Mouse (Mus musculus) midbrain, embryonic 13.5 days (tissue): ENCODE measurements at regions not wholly inside any gene's neighbourhood (a gene's known extent, or its start where the extent isn't known, plus 50 kb on each side); places are given as distances from the start of the nearest gene placed in this dataset.

ENCODE experiments used
- ATAC-seq: fragments of 200-750 bp; cut with Nextera tagmentation; 2 replicates; pipeline ENCODE4 v1.8.0; 2017; ENCODE audit warnings: mild to moderate bottlenecking, moderate TSS enrichment, moderate library complexity
- H3K27ac ChIP-seq: fragments of 300-500 bp; sonication (generic); 2 replicates; pipeline ENCODE4 v1.5.1; 2015; ENCODE audit warnings: inconsistent platforms, mild to moderate bottlenecking, moderate library complexity
- H3K27me3 ChIP-seq: fragments of 300-500 bp; sonication (generic); 2 replicates; pipeline ENCODE4 v1.6.1; 2015; ENCODE audit warnings: mild to moderate bottlenecking, inconsistent platforms
- H3K36me3 ChIP-seq: fragments of 300-500 bp; sonication (generic); 2 replicates; pipeline ENCODE4 v1.6.1; 2015; ENCODE audit warnings: mild to moderate bottlenecking, inconsistent platforms
- H3K4me1 ChIP-seq: fragments of 300-500 bp; sonication (generic); replicated peaks from 2 replicates; pipeline ENCODE4 v1.6.1; 2015; ENCODE audit warnings: inconsistent platforms
- H3K4me2 ChIP-seq: fragments of 300-500 bp; sonication (generic); replicated peaks from 2 replicates; pipeline ENCODE4 v1.6.1; 2015; ENCODE audit warnings: moderate library complexity, mild to moderate bottlenecking, inconsistent platforms
- H3K4me3 ChIP-seq: fragments of 300-500 bp; sonication (generic); replicated peaks from 2 replicates; pipeline ENCODE4 v1.5.1; 2015; ENCODE audit warnings: mild to moderate bottlenecking, inconsistent platforms
- H3K9ac ChIP-seq: fragments of 300-500 bp; sonication (generic); replicated peaks from 2 replicates; pipeline ENCODE4 v1.6.1; 2015; ENCODE audit warnings: mild to moderate bottlenecking, inconsistent platforms
- H3K9me3 ChIP-seq: fragments of 300-500 bp; sonication (generic); 2 replicates; pipeline ENCODE4 v1.6.1; 2016; ENCODE audit warnings: mild to moderate bottlenecking, inconsistent platforms
- WGBS: fragments of 180-500 bp; shearing (Covaris S2); methylation state at CpG from one replicate; pipeline ENCODE4 v1.1.7; 2015; 5-methylcytosine and 5-hydroxymethylcytosine counted together

- Histone ChIP-seq H3K4me1 (peaks cover 19% of the 10 kb centered on the region), H3K27me3 (no peaks in the 10 kb centered on the region), H3K36me3 (no peaks in the 10 kb centered on the region), H3K27ac (no peak overlapping the region), H3K9ac (no peak overlapping the region), H3K9me3 (no peaks in the 10 kb centered on the region), H3K4me2 (no peak overlapping the region), H3K4me3 (no peak overlapping the region)
- WGBS, result 51% methylated on average over 1 of the region's 1 CpGs
- no peak for ATAC-seq
These were observed 122.0 kb downstream of the Olfr1505 start for GRCm38 (mm10) chr19:14035371-14035770.

GRCm38 (mm10) chr19:14035785-14036184, 122.5 kb downstream of the Olfr1505 start:
- WGBS, result 22% methylated on average over 1 of the region's 1 CpGs
- peak; percentile 68; the same call in 1 of the 2 replicates for ATAC-seq
- no peaks in the 10 kb centered on the region for H3K9me3 ChIP-seq
- H3K27me3 ChIP-seq, result no peaks in the 10 kb centered on the region
- no peak overlapping the region for H3K4me2 ChIP-seq
- H3K4me1 ChIP-seq, result peaks cover 19% of the 10 kb centered on the region
- H3K4me3 ChIP-seq, result no peak overlapping the region
- H3K9ac ChIP-seq, result no peak overlapping the region
- no peaks in the 10 kb centered on the region for H3K36me3 ChIP-seq
- no peak overlapping the region for H3K27ac ChIP-seq

GRCm38 (mm10) chr19:14036750-14037149, 123.4 kb downstream of the Olfr1505 start:
- H3K4me3 ChIP-seq, result no peak overlapping the region
- no peak overlapping the region for H3K27ac ChIP-seq
- H3K4me2 ChIP-seq, result no peak overlapping the region
- WGBS, result 11% methylated on average over 1 of the region's 1 CpGs
- H3K27me3 ChIP-seq, result no peaks in the 10 kb centered on the region
- ATAC-seq, result no peak
- H3K9me3 ChIP-seq, result no peaks in the 10 kb centered on the region
- peaks cover 19% of the 10 kb centered on the region for H3K4me1 ChIP-seq
- H3K36me3 ChIP-seq, result no peaks in the 10 kb centered on the region
- H3K9ac ChIP-seq, result no peak overlapping the region

- Histone ChIP-seq H3K9me3 (no peaks in the 10 kb centered on the region), H3K4me1 (peaks cover 6% of the 10 kb centered on the region; the same call in 1 of the 2 replicates), H3K36me3 (no peaks in the 10 kb centered on the region), H3K4me3 (no peak overlapping the region), H3K4me2 (no peak overlapping the region), H3K27ac (no peak overlapping the region), H3K9ac (no peak overlapping the region), H3K27me3 (peaks cover 7% of the 10 kb centered on the region; the same call in 1 of the 2 replicates)
- WGBS, result 18% methylated on average over 5 of the region's 5 CpGs
- peak; percentile 88 for ATAC-seq
These were observed 129.4 kb downstream of the Olfr1505 start for GRCm38 (mm10) chr19:14042753-14043152.

- Histone ChIP-seq H3K4me2 (no peak overlapping the region), H3K9me3 (no peaks in the 10 kb centered on the region), H3K4me1 (peaks cover 6% of the 10 kb centered on the region; the same call in 1 of the 2 replicates), H3K27ac (no peak overlapping the region), H3K4me3 (no peak overlapping the region), H3K9ac (no peak overlapping the region), H3K27me3 (peaks cover 7% of the 10 kb centered on the region; the same call in 1 of the 2 replicates), H3K36me3 (no peaks in the 10 kb centered on the region)
- WGBS, result 66% methylated on average over 2 of the region's 2 CpGs
- no peak for ATAC-seq
These were observed 132.1 kb downstream of the Olfr1505 start for GRCm38 (mm10) chr19:14045456-14045855.

GRCm38 (mm10) chr19:14052052-14052451, 138.7 kb downstream of the Olfr1505 start:
- Histone ChIP-seq H3K4me3 (no peak overlapping the region), H3K9ac (no peak overlapping the region), H3K27me3 (0 out of 2 replicates have a peak, but pooled peaks cover 5% of the 10 kb centered on the region), H3K4me2 (no peak overlapping the region), H3K9me3 (no peaks in the 10 kb centered on the region), H3K27ac (no peak overlapping the region), H3K4me1 (no peaks in the 10 kb centered on the region), H3K36me3 (no peaks in the 10 kb centered on the region)
- 89% methylated on average over 4 of the region's 4 CpGs for WGBS
- no peak for ATAC-seq

GRCm38 (mm10) chr19:14080538-14080937, 167.2 kb downstream of the Olfr1505 start:
- H3K9ac ChIP-seq, result no peak overlapping the region
- 19% methylated on average over 2 of the region's 2 CpGs for WGBS
- ATAC-seq, result no peak
- no peak overlapping the region for H3K4me2 ChIP-seq
- no peaks in the 10 kb centered on the region for H3K9me3 ChIP-seq
- H3K4me1 ChIP-seq, result no peaks in the 10 kb centered on the region
- H3K36me3 ChIP-seq, result no peaks in the 10 kb centered on the region
- H3K27me3 ChIP-seq, result peaks cover 2% of the 10 kb centered on the region; the same call in 1 of the 2 replicates
- H3K27ac ChIP-seq, result no peak overlapping the region
- no peak overlapping the region for H3K4me3 ChIP-seq

GRCm38 (mm10) chr19:14084726-14085125, 171.4 kb downstream of the Olfr1505 start:
- H3K4me3 ChIP-seq, result no peak overlapping the region
- H3K36me3 ChIP-seq, result no peaks in the 10 kb centered on the region
- 87% methylated on average over 3 of the region's 3 CpGs for WGBS
- no peak for ATAC-seq
- H3K27me3 ChIP-seq, result peaks cover 7% of the 10 kb centered on the region
- H3K27ac ChIP-seq, result no peak overlapping the region
- H3K4me1 ChIP-seq, result no peaks in the 10 kb centered on the region
- no peak overlapping the region for H3K4me2 ChIP-seq
- no peaks in the 10 kb centered on the region for H3K9me3 ChIP-seq
- no peak overlapping the region for H3K9ac ChIP-seq

GRCm38 (mm10) chr19:14090106-14090505, 176.8 kb downstream of the Olfr1505 start:
- H3K4me3 ChIP-seq, result no peak overlapping the region
- WGBS, result 96% methylated on average over 3 of the region's 3 CpGs

GRCm38 (mm10) chr19:14094191-14094590, 180.9 kb downstream of the Olfr1505 start:
- no peaks in the 10 kb centered on the region for H3K36me3 ChIP-seq
- no peak overlapping the region for H3K4me2 ChIP-seq
- no peak overlapping the region for H3K4me3 ChIP-seq
- no peak for ATAC-seq
- no peak overlapping the region for H3K27ac ChIP-seq
- H3K9me3 ChIP-seq, result no peaks in the 10 kb centered on the region
- H3K9ac ChIP-seq, result no peak overlapping the region
- 60% methylated on average over 2 of the region's 2 CpGs for WGBS
- H3K27me3 ChIP-seq, result 0 out of 2 replicates have a peak, but pooled peaks cover 6% of the 10 kb centered on the region
- peaks cover 9% of the 10 kb centered on the region for H3K4me1 ChIP-seq

More at GRCm38 (mm10) chr19:14090106-14090505, 176.8 kb downstream of the Olfr1505 start:
- Histone ChIP-seq H3K36me3 (no peaks in the 10 kb centered on the region), H3K9ac (no peak overlapping the region), H3K9me3 (no peaks in the 10 kb centered on the region), H3K4me1 (no peaks in the 10 kb centered on the region), H3K27me3 (peaks cover 9% of the 10 kb centered on the region), H3K4me2 (no peak overlapping the region), H3K27ac (no peak overlapping the region)
- no peak for ATAC-seq

- H3K9me3 ChIP-seq, result no peaks in the 10 kb centered on the region
- ATAC-seq, result peak; percentile 83
- no peaks in the 10 kb centered on the region for H3K36me3 ChIP-seq
- H3K27ac ChIP-seq, result peak overlapping the region; percentile 35; the same call in 1 of the 2 replicates
- no peak overlapping the region for H3K9ac ChIP-seq
- peaks cover 9% of the 10 kb centered on the region for H3K4me1 ChIP-seq
- H3K27me3 ChIP-seq, result 0 out of 2 replicates have a peak, but pooled peaks cover 4% of the 10 kb centered on the region
- 0 out of 2 replicates have a peak overlapping the region, but pooled peaks have one; percentile 9 for H3K4me2 ChIP-seq
- 32% methylated on average over 5 of the region's 5 CpGs for WGBS
- no peak overlapping the region for H3K4me3 ChIP-seq
These were observed 182.9 kb downstream of the Olfr1505 start for GRCm38 (mm10) chr19:14096187-14096586.

- Histone ChIP-seq H3K36me3 (no peaks in the 10 kb centered on the region), H3K4me3 (no peak overlapping the region), H3K9ac (no peak overlapping the region), H3K27ac (no peak overlapping the region), H3K4me2 (no peak overlapping the region), H3K27me3 (peaks cover 13% of the 10 kb centered on the region), H3K4me1 (0 out of 2 replicates have a peak, but pooled peaks cover 7% of the 10 kb centered on the region), H3K9me3 (no peaks in the 10 kb centered on the region)
- 57% methylated on average over 4 of the region's 4 CpGs for WGBS
- peak; percentile 63 for ATAC-seq
These were observed 195.8 kb downstream of the Olfr1505 start for GRCm38 (mm10) chr19:14109091-14109490.
